Mouse (Mus musculus): ENCODE measurements at regions not wholly inside any gene's neighbourhood (a gene's known extent, or its start where the extent isn't known, plus 50 kb on each side); places are given as distances from the start of the nearest gene placed in this dataset.

- no peak for DNase-seq (ENCODE audit: low spot score in 2 of 2)
Observed at GRCm38 (mm10) chr6:111883946-111884345, 389.6 kb upstream of the Lmcd1 start.

GRCm38 (mm10) chr6:111911997-111912396, 361.6 kb upstream of the Lmcd1 start:
- no peak for DNase-seq (ENCODE audit: low spot score in 2 of 2)

- no peak for DNase-seq (ENCODE audit: low spot score in 2 of 2)
Observed at GRCm38 (mm10) chr6:111913771-111914405, 359.7 kb upstream of the Lmcd1 start.

- DNase-seq (ENCODE audit: low spot score in 2 of 2): no peak
Observed at GRCm38 (mm10) chr6:111917248-111917721, 356.3 kb upstream of the Lmcd1 start.

- DNase-seq (ENCODE audit: low spot score in 2 of 2): no peak
Observed at GRCm38 (mm10) chr6:111917868-111918597, 355.5 kb upstream of the Lmcd1 start.

GRCm38 (mm10) chr6:111932596-111932995, 341.0 kb upstream of the Lmcd1 start:
- DNase-seq (ENCODE audit: low spot score in 2 of 2): no peak

- DNase-seq (ENCODE audit: low spot score in 2 of 2): no peak
Observed at GRCm38 (mm10) chr6:111954401-111954800, 319.2 kb upstream of the Lmcd1 start.

GRCm38 (mm10) chr6:111965766-111966165, 307.8 kb upstream of the Lmcd1 start:
- no peak for DNase-seq (ENCODE audit: low spot score in 2 of 2)

GRCm38 (mm10) chr6:111985452-111985851, 288.1 kb upstream of the Lmcd1 start:
- DNase-seq (ENCODE audit: low spot score in 2 of 2): no peak

- no peak for DNase-seq (ENCODE audit: low spot score in 2 of 2)
Observed at GRCm38 (mm10) chr6:111995823-111996222, 277.7 kb upstream of the Lmcd1 start.

- DNase-seq (ENCODE audit: low spot score in 2 of 2): no peak
Observed at GRCm38 (mm10) chr6:112003784-112004471, 269.6 kb upstream of the Lmcd1 start.

- DNase-seq (ENCODE audit: low spot score in 2 of 2): no peak
Observed at GRCm38 (mm10) chr6:112026261-112027205, 247.0 kb upstream of the Lmcd1 start.

- no peak for DNase-seq (ENCODE audit: low spot score in 2 of 2)
Observed at GRCm38 (mm10) chr6:112050548-112051184, 222.9 kb upstream of the Lmcd1 start.

- DNase-seq (ENCODE audit: low spot score in 2 of 2): no peak
Observed at GRCm38 (mm10) chr6:112052193-112052592, 221.4 kb upstream of the Lmcd1 start.

- DNase-seq (ENCODE audit: low spot score in 2 of 2): no peak
Observed at GRCm38 (mm10) chr6:112057895-112058294, 215.7 kb upstream of the Lmcd1 start.

GRCm38 (mm10) chr6:112062956-112063355, 210.6 kb upstream of the Lmcd1 start:
- DNase-seq (ENCODE audit: low spot score in 2 of 2): no peak

GRCm38 (mm10) chr6:112090597-112090996, 183.0 kb upstream of the Lmcd1 start:
- no peak for DNase-seq (ENCODE audit: low spot score in 2 of 2)

- DNase-seq (ENCODE audit: low spot score in 2 of 2): peak; percentile 19 to 50
Observed at GRCm38 (mm10) chr6:112091125-112091763, 182.3 kb upstream of the Lmcd1 start.

GRCm38 (mm10) chr6:112093300-112093699, 180.3 kb upstream of the Lmcd1 start:
- DNase-seq (ENCODE audit: low spot score in 2 of 2): no peak

- no peak for DNase-seq (ENCODE audit: low spot score in 2 of 2)
Observed at GRCm38 (mm10) chr6:112097699-112098098, 175.9 kb upstream of the Lmcd1 start.

- DNase-seq (ENCODE audit: low spot score in 2 of 2): peak; percentile 28 to 47
Observed at GRCm38 (mm10) chr6:112108651-112109050, 164.9 kb upstream of the Lmcd1 start.

All from frontal cortex, postnatal 25 days (tissue).